Mouse (Mus musculus) heart, postnatal 4 days (tissue): ENCODE data around the gene Grip2. TPM values are rescaled to one million over a fixed set of nuclear protein-coding genes. Genes with fewer than 3 reads are reported as not detected.

ENCODE experiments used
- DNase-seq: peaks from one replicate; pipeline ENCODE4 v3.0.0; 2021
- total RNA-seq, 2 experiments: library from RNA; stranded (reverse); gene quantifications; 2 replicates each; pipeline ENCODE4 v1.2.3; 2021

Grip2 gene
- total RNA-seq, 2 experiments from 2014 or later, result 18.8 to 19.6 TPM

GRCm38 (mm10) chr6:91795640-91796039 lies 31.4 kb downstream of the Grip2 start:
- no peak for DNase-seq

GRCm38 (mm10) chr6:91788311-91788798 lies 38.7 kb downstream of the Grip2 start:
- no peak for DNase-seq

DNA sequence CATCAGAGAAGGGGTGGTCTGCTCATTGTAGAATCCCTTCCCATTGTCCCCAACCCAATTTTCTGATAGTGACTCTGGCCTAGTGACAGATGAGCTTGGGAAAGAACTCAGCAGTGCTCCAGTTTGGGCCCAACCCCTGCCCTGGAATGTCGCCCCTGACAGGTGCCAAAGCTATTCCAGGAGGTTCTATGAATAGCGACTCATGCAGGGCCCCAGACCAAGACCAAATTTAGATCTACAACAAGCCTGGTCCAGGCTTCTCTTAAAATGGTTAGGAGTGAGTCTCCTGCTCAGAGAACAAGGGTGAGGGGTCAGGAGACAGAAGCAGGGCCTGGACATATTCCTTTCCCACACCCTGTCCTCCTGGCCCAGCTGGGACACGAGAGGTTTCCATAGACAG lies 42.0 kb downstream of the Grip2 start:
- peak; percentile 79 for DNase-seq

GRCm38 (mm10) chr6:91779206-91779605 lies 47.8 kb downstream of the Grip2 start:
- DNase-seq, result no peak

GRCm38 (mm10) chr6:91776543-91776942 lies 50.5 kb downstream of the Grip2 start:
- DNase-seq, result peak; percentile 81

- no peak for DNase-seq
These were observed 53.1 kb downstream of the Grip2 start for GRCm38 (mm10) chr6:91773951-91774350.

- no peak for DNase-seq
These were observed 59.5 kb downstream of the Grip2 start for GRCm38 (mm10) chr6:91767550-91767949.

DNA sequence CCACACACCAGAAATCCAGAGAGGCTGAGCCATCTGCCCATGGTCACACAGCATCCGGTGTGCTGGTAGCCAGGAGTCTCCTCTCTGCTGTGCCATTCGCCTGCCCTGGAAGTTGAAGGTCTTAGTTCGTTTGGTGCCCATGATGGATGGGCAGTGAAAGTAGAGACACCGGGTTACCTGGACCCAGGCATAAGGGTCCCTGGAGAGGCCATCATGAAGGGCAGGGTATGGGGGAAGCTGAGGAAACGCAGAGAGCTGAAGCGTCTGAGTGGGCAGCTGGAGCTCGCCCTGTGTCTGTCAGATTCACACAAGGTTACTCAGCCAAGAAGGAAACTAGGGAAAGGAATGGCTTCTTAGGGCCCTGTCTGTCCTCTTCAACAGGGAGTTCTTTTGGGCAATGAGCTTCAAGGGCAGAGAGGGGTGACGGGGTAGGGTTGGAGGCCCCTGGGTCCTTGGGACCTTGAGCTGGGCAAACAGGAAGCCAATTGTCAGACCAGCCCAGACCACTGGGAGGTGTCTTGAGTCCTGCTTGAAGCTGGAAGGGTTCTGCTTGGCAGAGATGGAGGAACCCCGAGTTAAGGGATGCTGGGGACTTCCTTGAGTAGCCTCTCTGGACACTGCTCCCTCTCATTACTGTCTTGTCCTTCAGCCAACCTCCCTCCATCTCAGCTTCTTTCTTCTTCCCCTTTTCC lies 64.9 kb downstream of the Grip2 start:
- no peak for DNase-seq

DNA sequence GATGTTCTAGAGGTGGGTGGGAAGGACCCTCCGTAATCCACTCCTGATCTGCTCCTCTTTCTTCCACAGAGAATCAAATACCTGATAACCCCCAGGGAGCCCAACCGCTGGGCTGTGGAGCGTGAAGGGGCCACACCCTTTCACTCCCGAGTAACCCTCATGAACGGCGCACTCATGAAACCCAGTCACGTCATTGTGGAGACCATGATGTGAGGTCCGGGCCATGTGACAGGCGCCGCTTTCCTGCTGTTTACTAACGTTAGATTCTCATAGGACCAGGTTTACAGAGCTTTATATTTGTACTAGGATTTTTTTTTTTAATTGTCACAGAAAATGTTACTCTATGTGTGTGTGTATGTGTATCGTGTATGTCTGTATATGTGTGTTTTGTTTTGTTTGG lies 72.2 kb downstream of the Grip2 start:
- DNase-seq, result no peak

- no peak for DNase-seq
These were observed 73.0 kb downstream of the Grip2 start for GRCm38 (mm10) chr6:91754098-91754497.

DNA sequence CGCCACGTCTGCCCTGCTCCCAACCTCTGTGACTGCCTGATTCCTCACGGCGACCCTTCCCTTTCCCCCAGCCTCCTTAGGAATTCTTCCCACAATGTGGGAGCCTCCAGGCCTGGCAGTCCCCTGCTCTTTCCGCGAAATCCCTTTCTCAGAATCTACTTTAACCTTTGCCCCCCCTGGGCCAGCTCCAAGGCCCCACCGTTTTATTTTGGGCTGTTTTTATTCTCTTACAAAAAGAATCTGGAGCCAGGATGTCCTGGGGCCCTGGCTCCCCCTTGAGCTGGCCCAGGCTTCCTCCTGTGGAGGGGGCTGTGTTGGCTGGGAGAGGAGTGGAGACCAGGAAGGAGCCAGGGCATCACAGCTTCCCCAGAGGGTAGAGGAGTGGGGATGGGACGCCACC lies 74.2 kb downstream of the Grip2 start:
- DNase-seq, result peak; percentile 61

- DNase-seq, result peak; percentile 53
These were observed 76.1 kb downstream of the Grip2 start for GRCm38 (mm10) chr6:91750976-91751375.

DNA sequence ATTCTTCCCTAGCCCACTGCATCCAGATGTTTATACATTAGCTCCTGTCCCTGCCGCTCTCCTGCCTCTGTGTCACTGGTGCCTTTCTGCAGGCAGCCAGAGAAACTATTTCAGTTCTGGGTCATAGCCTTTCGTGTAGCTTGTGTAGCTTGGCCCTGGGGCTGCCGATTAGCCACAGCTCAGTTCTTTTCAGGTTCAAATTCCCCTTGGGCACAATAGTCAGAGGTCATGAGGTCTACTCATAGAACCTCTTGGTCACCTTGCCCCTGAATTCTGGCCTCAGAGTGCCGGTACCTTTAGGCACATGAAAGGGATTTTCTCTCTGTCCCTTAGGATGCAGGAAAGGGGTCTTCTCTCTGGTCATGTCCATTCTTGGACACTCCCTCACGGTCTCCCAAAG lies 80.3 kb downstream of the Grip2 start:
- no peak for DNase-seq

DNA sequence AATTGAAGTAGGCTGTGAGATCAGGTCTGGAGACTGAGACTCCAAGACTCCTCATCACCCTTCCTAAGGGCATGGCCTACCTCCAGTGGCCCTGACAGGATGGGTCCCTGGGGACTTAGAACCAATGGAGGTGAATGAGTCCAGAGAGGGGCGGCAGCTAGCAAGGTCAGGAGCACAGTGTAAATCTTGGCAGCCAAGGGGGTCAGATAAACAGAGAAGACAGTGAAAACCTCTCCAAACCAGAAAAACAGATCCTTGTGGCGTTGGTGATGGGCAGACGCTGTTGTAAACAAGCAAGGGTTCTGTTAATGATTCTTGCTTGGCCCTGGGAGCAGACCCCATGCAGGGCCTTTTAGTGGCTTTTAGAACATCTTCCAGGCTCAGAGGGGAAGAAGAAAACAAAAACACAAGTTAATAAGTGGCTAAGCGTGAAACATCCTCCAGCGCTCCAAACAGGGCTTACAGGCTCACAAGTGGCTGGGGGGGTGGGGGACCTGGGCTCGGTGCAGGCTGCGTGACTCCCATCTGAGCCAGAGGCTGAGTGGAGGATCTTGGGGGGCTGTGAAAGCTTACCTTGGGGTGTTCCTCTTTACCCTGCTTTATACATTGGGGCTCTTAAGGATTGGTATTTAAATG lies 81.0 kb downstream of the Grip2 start:
- DNase-seq, result no peak

GRCm38 (mm10) chr6:91745246-91745645 lies 81.8 kb downstream of the Grip2 start:
- no peak for DNase-seq

DNA sequence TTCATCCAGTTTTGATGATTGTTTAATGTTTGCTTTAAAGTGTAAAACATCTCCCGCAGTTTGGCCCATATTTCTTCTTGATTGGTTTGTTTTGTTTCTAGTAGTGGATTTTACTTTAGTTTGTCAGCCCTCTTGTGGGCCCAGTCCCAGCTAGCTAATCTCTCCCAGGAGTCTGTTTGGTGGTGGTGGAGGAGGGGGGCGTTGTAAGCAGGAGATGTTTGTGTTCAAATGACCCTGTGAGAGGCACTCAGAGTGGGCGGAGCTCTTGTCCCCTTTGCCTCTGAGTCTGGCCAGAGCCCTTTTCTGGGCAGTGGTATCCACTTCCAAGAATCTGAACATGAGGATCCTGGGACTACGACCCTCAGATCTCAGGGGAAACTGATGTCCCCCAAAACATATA lies 83.2 kb downstream of the Grip2 start:
- DNase-seq, result no peak

- DNase-seq, result no peak
These were observed 84.1 kb downstream of the Grip2 start for GRCm38 (mm10) chr6:91742995-91743394.

GRCm38 (mm10) chr6:91742466-91742865 lies 84.6 kb downstream of the Grip2 start:
- DNase-seq, result no peak

DNA sequence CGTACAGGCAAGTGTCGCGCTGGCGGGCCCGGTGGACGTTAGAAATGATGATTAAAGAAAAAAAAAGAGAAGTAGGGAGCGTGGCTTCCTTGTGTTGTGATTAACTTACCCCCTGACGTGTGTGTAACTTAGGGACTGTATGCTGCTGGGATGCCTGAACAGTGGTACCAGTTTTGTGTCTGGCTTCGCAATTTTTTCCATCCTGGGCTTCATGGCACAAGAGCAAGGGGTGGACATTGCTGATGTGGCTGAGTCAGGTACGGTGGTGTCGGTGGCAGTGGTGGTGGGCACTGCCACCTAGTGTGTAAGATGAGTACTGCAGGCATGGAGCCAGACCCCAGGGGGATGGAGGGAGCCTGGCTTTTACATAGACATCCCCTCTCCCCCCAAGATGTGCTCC lies 86.0 kb downstream of the Grip2 start:
- DNase-seq, result peak; percentile 82

DNA sequence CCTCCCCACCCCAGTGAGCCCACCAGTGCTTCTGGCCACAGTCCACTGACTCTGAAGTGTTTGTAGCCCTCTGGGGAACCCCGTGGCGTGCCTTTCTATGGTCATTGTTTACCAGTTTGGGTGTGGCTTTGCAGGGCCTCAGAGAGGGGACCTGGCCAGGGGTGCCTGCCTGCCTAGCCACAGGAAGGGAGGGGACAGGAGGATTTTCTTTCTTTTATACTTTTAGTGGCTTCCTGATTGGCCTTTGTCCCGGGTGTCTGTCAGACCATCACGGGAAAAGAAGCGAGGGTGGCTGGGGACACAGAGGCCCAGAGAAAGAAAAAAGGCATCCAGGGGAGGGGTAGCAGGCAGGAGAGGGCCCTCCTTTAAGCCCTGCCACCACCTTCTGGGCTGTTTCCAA lies 89.0 kb downstream of the Grip2 start:
- peak; percentile 44 for DNase-seq

- no peak for DNase-seq
These were observed 89.6 kb downstream of the Grip2 start for GRCm38 (mm10) chr6:91737451-91737850.

GRCm38 (mm10) chr6:91736471-91736870 lies 90.6 kb downstream of the Grip2 start:
- DNase-seq, result peak; percentile 74

GRCm38 (mm10) chr6:91732138-91732537 lies 94.9 kb downstream of the Grip2 start:
- DNase-seq, result peak; percentile 58

DNA sequence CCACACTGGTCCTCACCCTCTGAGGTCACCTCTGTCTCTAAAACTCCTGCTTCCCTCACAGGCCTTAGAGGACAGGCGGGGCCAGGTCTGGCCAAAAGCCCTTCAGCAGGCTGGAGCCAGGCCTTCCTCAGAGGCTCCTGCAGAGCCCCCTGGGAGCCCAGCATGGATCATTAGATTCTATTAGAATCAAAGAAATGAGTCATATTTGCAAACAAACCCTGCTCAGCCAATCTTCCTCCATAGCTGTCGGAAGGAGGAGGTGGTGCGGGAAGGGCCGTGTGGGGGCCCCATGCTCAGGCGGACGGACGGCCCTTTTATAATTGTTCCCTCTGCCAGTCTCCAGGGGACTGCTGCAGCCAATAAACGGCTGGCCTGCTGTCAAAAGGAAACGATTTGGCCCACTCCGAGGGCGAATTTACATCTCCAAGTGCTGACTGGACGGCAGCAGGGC lies 97.3 kb downstream of the Grip2 start:
- peak; percentile 89 for DNase-seq
